Mouse (Mus musculus) C2C12 (cell line): Measurements from ENCODE around the gene Mbd3. TPM values are rescaled to one million over a fixed set of nuclear protein-coding genes. Genes with fewer than 3 reads are reported as not detected.
A peak's percentile ranks its signal among the peaks of the same experiment; 100 is the strongest.
"Not testable (repeated sequence)": the region's sequence is repeated elsewhere in the genome, so short reads cannot be mapped to it uniquely, and the experiment has no call there.

Source experiments
- H3K27me3 ChIP-seq: one replicate; pipeline ENCODE4 v1.6.1; 2011; ENCODE audit not compliant: control insufficient read depth, insufficient read depth, insufficient read length
- H3K36me3 ChIP-seq: one replicate; pipeline ENCODE4 v1.6.1; 2011; ENCODE audit not compliant: control insufficient read depth, insufficient read depth
- H3K4me3 ChIP-seq: one replicate; pipeline ENCODE4 v1.5.1; 2011; ENCODE audit warnings: mild to moderate bottlenecking, control low read depth; ENCODE audit not compliant: poor library complexity, insufficient read depth, severe bottlenecking
- H3K79me2 ChIP-seq: one replicate; pipeline ENCODE4 v1.6.1; 2011; ENCODE audit not compliant: control insufficient read depth, insufficient read depth
- H3K79me3 ChIP-seq: one replicate; pipeline ENCODE4 v1.6.1; 2011; ENCODE audit warnings: low read depth, control low read depth
- H3ac ChIP-seq: one replicate; pipeline ENCODE3; 2011; ENCODE audit warnings: low read depth; ENCODE audit not compliant: control insufficient read depth, insufficient read length
- CEBPB ChIP-seq: IDR thresholded peaks from one replicate; pipeline ENCODE4 v1.6.1; 2011; ENCODE audit warnings: low read depth, mild to moderate bottlenecking, control low read depth, moderate library complexity
- CTCF ChIP-seq: IDR thresholded peaks from one replicate; pipeline ENCODE4 v1.5.1; 2011; ENCODE audit not compliant: control insufficient read depth, insufficient read depth, insufficient read length
- FOSL1 ChIP-seq: IDR thresholded peaks from one replicate; pipeline ENCODE4 v1.8.0; 2011; ENCODE audit warnings: mild to moderate bottlenecking, low read length; ENCODE audit not compliant: poor library complexity, insufficient read depth, severe bottlenecking
- MAX ChIP-seq: IDR thresholded peaks from one replicate; pipeline ENCODE4 v1.6.1; 2011; ENCODE audit warnings: mild to moderate bottlenecking, control low read depth
- MYOD1 ChIP-seq: IDR thresholded peaks from one replicate; pipeline ENCODE4 v1.6.1; 2011; ENCODE audit warnings: low read depth; ENCODE audit not compliant: control insufficient read depth, insufficient read length
- MYOG ChIP-seq: IDR thresholded peaks from one replicate; pipeline ENCODE4 v1.6.1; 2011; ENCODE audit not compliant: control insufficient read depth, insufficient read length; ENCODE audit errors: extremely low read depth
- USF1 ChIP-seq: IDR thresholded peaks from one replicate; pipeline ENCODE4 v1.6.1; 2011; ENCODE audit warnings: low read depth, mild to moderate bottlenecking, control low read depth, moderate library complexity
- microRNA-seq: library from miRNA; unstranded; fragments of <30 nt; microRNA quantifications from one replicate; pipeline ENCODE4, GENCODE M21; 2019; ENCODE audit warnings: borderline microRNAs expressed
- polyA plus RNA-seq: library from polyadenylated mRNA; unstranded; fragments of >200 nt; fragmentation: generic; extraction: Trizol; gene quantifications from one replicate; pipeline ENCODE4 v1.2.1, GENCODE M21; 2012; ENCODE audit warnings: missing spikeins

The Mbd3 gene
- polyA plus RNA-seq, 1 experiment: 326 TPM

DNA sequence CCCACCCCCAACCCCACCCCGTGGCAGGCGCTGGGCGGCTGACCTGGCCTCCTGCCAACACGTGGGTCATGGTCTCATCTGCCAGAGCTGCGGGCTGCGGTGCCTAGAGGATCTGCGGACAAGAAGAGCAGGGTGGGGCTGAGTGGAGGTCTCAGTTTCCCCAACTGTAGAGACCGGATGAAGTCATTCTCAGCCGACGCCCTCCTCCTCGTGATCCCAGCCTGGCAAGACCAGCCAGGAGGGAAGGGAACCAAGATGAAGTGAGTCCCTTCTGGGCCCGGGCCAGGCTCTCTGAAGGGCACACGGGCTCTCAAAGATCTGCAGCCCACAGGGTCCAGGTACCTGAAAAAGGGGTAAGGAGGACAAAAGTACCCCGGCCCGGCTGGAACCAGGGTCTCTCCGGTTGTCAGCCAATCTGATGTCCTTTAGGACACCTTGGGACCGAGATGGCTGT lies 51.8 kb downstream of the Mbd3 start:
- Histone ChIP-seq H3K36me3 (no peaks in the 10 kb centered on the region), H3K27me3 (peaks cover 2% of the 10 kb centered on the region), H3K79me3 (no peaks in the 10 kb centered on the region), H3K4me3 (peak overlapping the region; percentile 50), H3ac (peak overlapping the region; percentile 86), H3K79me2 (no peaks in the 10 kb centered on the region)
- TF ChIP-seq MAX (no peak), CTCF (no peak), USF1 (no peak), FOSL1 (no peak), MYOD1 (no peak), CEBPB (no peak), MYOG (no peak)

DNA sequence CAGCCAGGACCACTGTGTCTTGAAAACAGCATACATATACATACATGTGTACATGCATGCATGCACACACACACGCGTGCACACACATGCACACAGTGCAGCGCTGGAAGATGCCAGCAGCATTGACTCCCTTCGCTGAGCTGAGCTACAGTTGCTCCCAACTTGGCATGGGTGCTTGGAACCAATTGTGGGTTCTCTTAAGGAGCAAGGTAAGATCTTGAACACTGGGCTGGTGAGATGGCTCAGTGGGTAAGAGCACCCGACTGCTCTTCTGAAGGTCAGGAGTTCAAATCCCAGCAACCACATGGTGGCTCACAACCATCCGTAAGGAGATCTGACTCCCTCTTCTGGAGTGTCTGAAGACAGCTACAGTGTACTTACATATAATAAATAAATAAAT lies 53.4 kb downstream of the Mbd3 start:
- not testable (repeated sequence) for H3K27me3 ChIP-seq, H3K79me2 ChIP-seq

DNA sequence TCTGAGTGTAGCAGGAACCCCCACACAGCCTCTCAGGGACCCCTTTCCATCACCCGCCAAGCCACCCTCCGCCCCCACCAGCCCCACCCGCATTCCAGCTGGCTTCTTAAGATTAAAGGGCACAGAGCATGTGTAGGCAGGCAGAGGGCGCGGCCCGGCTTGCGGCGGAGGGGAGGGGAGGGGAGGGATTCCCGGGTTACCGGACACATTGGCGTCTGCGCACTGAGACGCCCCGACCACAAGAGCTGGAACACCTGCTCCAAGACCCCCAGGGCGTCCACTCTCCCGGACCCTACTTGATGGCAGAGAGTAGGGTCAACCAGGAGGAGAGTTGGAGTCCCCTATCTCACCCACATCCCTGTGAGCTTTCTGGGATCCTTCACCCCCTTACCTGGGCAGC lies 54.2 kb downstream of the Mbd3 start:
- Histone ChIP-seq H3K79me3 (no peaks in the 10 kb centered on the region), H3K36me3 (no peaks in the 10 kb centered on the region), H3ac (no peak overlapping the region), H3K27me3 (no peaks in the 10 kb centered on the region), H3K79me2 (no peaks in the 10 kb centered on the region), H3K4me3 (no peak overlapping the region)
- TF ChIP-seq MAX (no peak), FOSL1 (no peak), CTCF (no peak), MYOG (no peak)

More for the DNA sequence above, 53.4 kb downstream of the Mbd3 start:
- H3K36me3 ChIP-seq, H3ac ChIP-seq, H3K79me3 ChIP-seq, H3K4me3 ChIP-seq: not testable (repeated sequence)

DNA sequence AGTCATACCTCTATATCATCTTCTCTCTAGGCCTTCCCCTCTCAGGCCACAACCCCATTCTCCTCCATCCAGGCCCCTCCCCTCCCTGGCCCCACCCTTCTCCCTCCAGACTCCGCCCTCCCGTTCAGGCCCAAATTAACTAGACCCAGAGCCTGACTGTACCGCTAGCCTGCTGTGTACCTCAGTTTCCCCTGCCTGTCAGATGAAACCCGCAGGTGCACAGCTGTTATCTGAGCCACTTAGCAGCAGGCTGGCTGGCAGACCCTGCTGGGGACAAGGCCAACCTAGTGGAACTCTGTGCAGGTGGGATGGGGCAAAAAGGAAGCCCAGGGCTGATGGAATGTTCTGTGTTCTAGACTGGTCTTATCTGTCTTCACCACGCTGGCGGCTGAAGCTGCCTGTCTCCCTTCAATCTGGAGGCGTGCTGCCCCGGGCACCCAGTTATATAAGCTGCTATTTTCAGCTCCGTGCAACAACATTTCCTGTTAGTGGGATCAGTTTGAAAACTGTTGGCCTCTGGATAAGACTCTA lies 55.2 kb downstream of the Mbd3 start:
- Histone ChIP-seq H3ac (no peak overlapping the region), H3K79me3 (no peaks in the 10 kb centered on the region), H3K36me3 (no peaks in the 10 kb centered on the region), H3K79me2 (no peaks in the 10 kb centered on the region), H3K27me3 (no peaks in the 10 kb centered on the region), H3K4me3 (no peak overlapping the region)
- no peak for TF ChIP-seq FOSL1
- TF ChIP-seq MYOD1: no peak
- no peak for TF ChIP-seq CEBPB

GRCm38 (mm10) chr10:80343425-80343895 lies 55.9 kb downstream of the Mbd3 start:
- Histone ChIP-seq H3K79me3 (no peaks in the 10 kb centered on the region), H3K36me3 (no peaks in the 10 kb centered on the region), H3ac (no peak overlapping the region), H3K79me2 (no peaks in the 10 kb centered on the region), H3K27me3 (no peaks in the 10 kb centered on the region), H3K4me3 (no peak overlapping the region)
- no peak for TF ChIP-seq MYOD1
- no peak for TF ChIP-seq FOSL1
- TF ChIP-seq CTCF: no peak
- TF ChIP-seq MAX: no peak
- no peak for TF ChIP-seq CEBPB
- no peak for TF ChIP-seq MYOG
- no peak for TF ChIP-seq USF1

- no peak overlapping the region for H3K4me3 ChIP-seq
- H3K79me3 ChIP-seq: no peaks in the 10 kb centered on the region
- no peaks in the 10 kb centered on the region for H3K36me3 ChIP-seq
- H3K79me2 ChIP-seq: no peaks in the 10 kb centered on the region
- H3K27me3 ChIP-seq: no peaks in the 10 kb centered on the region
- no peak overlapping the region for H3ac ChIP-seq
- no peak for TF ChIP-seq MYOD1
- TF ChIP-seq MAX: no peak
- TF ChIP-seq USF1: no peak
- no peak for TF ChIP-seq MYOG
- no peak for TF ChIP-seq CTCF
- TF ChIP-seq CEBPB: no peak
- TF ChIP-seq FOSL1: no peak
Measured at GRCm38 (mm10) chr10:80342749-80343424, 56.5 kb downstream of the Mbd3 start.

Small RNA genes lying within 50 kb of the gene (microRNA-seq; reads per million reads assigned to microRNA genes)
- not detected for gene Gm22721

Other genes starting within 250 kb of the Mbd3 start
- gene Cirbp, start 233.6 kb downstream of the Mbd3 start, polyA plus RNA-seq: 30.9 TPM
- gene 1600002K03Rik, start 226.6 kb downstream of the Mbd3 start, polyA plus RNA-seq: 33.4 TPM
- gene Efna2, start 220.1 kb downstream of the Mbd3 start, polyA plus RNA-seq: 3.2 TPM
- 57.7 TPM for gene Mum1, start 173.1 kb downstream of the Mbd3 start, polyA plus RNA-seq
- 288 TPM for gene Ndufs7, start 150.4 kb downstream of the Mbd3 start, polyA plus RNA-seq
- gene Gamt, start 138.5 kb downstream of the Mbd3 start, polyA plus RNA-seq: 48.3 TPM
- 159 TPM for gene Dazap1, start 138.1 kb downstream of the Mbd3 start, polyA plus RNA-seq
- 5,397 TPM for gene Rps15, start 107.1 kb downstream of the Mbd3 start, polyA plus RNA-seq
- gene Apc2, start 103.6 kb downstream of the Mbd3 start, polyA plus RNA-seq: 0.20 TPM
- 62.6 TPM for gene 2310011J03Rik, start 79.0 kb downstream of the Mbd3 start, polyA plus RNA-seq
- 3.2 TPM for gene Pcsk4, start 70.1 kb downstream of the Mbd3 start, polyA plus RNA-seq
- gene Reep6, start 69.6 kb downstream of the Mbd3 start, polyA plus RNA-seq: 5.9 TPM
- 18.3 TPM for gene Adamtsl5, start 51.1 kb downstream of the Mbd3 start, polyA plus RNA-seq
- not detected for gene Plk5, start 43.1 kb downstream of the Mbd3 start, polyA plus RNA-seq
- 37.4 TPM for gene Mex3d, start 11.9 kb downstream of the Mbd3 start, polyA plus RNA-seq
- 1,025 TPM for gene Uqcr11, start 7.3 kb upstream of the Mbd3 start, polyA plus RNA-seq
- gene Tcf3, start 34.1 kb upstream of the Mbd3 start, polyA plus RNA-seq: 111 TPM
- not detected for gene Onecut3, start 95.3 kb upstream of the Mbd3 start, polyA plus RNA-seq
- gene Atp8b3, start 139.6 kb upstream of the Mbd3 start, polyA plus RNA-seq: 0.13 TPM
- gene Rexo1, start 162.0 kb upstream of the Mbd3 start, polyA plus RNA-seq: 23.0 TPM
- gene Klf16, start 177.8 kb upstream of the Mbd3 start, polyA plus RNA-seq: 21.0 TPM
- 103 TPM for gene Abhd17a, start 190.8 kb upstream of the Mbd3 start, polyA plus RNA-seq
- gene Scamp4, start 203.3 kb upstream of the Mbd3 start, polyA plus RNA-seq: 119 TPM
- gene Adat3, start 203.3 kb upstream of the Mbd3 start, polyA plus RNA-seq: 11.1 TPM
- gene Gm49322, start 206.5 kb upstream of the Mbd3 start, polyA plus RNA-seq: 1.0 TPM
- 165 TPM for gene Csnk1g2, start 223.3 kb upstream of the Mbd3 start, polyA plus RNA-seq